Mouse (Mus musculus) G1E (cell line): ENCODE data around the gene Ehd4. TPM values are rescaled to one million over a fixed set of nuclear protein-coding genes. Genes with fewer than 3 reads are reported as not detected.

ENCODE experiments used
- ATAC-seq: 2 replicates; pipeline ENCODE4 v1.8.0; 2016; ENCODE audit warnings: mild to moderate bottlenecking; ENCODE audit not compliant: insufficient number of reproducible peaks, poor library complexity, low FRiP score, severe bottlenecking; ENCODE audit errors: extremely low read depth
- DNase-seq: peaks from one replicate; pipeline ENCODE4 v3.0.0; 2012; ENCODE audit warnings: low spot score
- H3K27me3 ChIP-seq: 2 replicates; pipeline ENCODE4 v1.6.1; 2012; ENCODE audit warnings: mild to moderate bottlenecking, low read length, inconsistent platforms; ENCODE audit not compliant: insufficient read depth
- H3K36me3 ChIP-seq: replicated peaks from 2 replicates; pipeline ENCODE3; 2012; ENCODE audit warnings: mild to moderate bottlenecking, inconsistent platforms
- H3K4me1 ChIP-seq: 2 replicates; pipeline ENCODE4 v1.6.1; 2012; ENCODE audit warnings: low read depth, low read length, inconsistent platforms, mixed read lengths; ENCODE audit not compliant: insufficient read depth
- H3K4me3 ChIP-seq: 2 replicates; pipeline ENCODE4 v1.5.1; 2012; ENCODE audit warnings: low read depth, mild to moderate bottlenecking, inconsistent platforms, low read length, moderate library complexity, mixed read lengths
- H3K9me3 ChIP-seq: replicated peaks from 2 replicates; pipeline ENCODE4 v1.6.1; 2012; ENCODE audit warnings: inconsistent platforms
- CTCF ChIP-seq: IDR thresholded peaks from 2 replicates; pipeline ENCODE4 v1.5.1; 2012; ENCODE audit warnings: low read depth, low read length, inconsistent platforms, mixed read lengths
- GATA1 ChIP-seq: IDR thresholded peaks from 2 replicates; pipeline ENCODE4 v1.6.1; 2012; ENCODE audit warnings: borderline replicate concordance, low read length, inconsistent platforms, mixed read lengths
- GATA2 ChIP-seq: IDR thresholded peaks from 2 replicates; pipeline ENCODE4 v1.6.1; 2012; ENCODE audit warnings: low read depth, low read length, inconsistent platforms, borderline replicate concordance
- POLR2AphosphoS5 ChIP-seq: IDR thresholded peaks from 2 replicates; pipeline ENCODE4 v1.6.1; 2012; ENCODE audit warnings: low read depth, low read length, inconsistent platforms; ENCODE audit not compliant: insufficient replicate concordance
- TAL1 ChIP-seq: conservative IDR thresholded peaks from 2 replicates; pipeline ENCODE4 v1.6.1; 2012; ENCODE audit warnings: low read depth, low read length, inconsistent platforms, mixed read lengths
- polyA plus RNA-seq: library from polyadenylated mRNA; stranded (reverse); fragments of >175 nt; gene quantifications from 2 replicates; pipeline ENCODE4 v1.2.3, GENCODE M21; 2012
- total RNA-seq, 2 experiments: library from RNA; stranded (forward) in 1 of 2; stranded (reverse) in 1 of 2; fragments of 200-1000 nt in 1 of 2; fragments of >200 nt in 1 of 2; fragmentation: Nextera tagmentation in 1 of 2; gene quantifications; 2 replicates each; pipeline ENCODE4 v1.2.3; 2014 to 2017

Gene Ehd4
- total and polyA plus RNA-seq, 3 experiments = 10.8 to 30.3 (median 11.0) TPM

DNA sequence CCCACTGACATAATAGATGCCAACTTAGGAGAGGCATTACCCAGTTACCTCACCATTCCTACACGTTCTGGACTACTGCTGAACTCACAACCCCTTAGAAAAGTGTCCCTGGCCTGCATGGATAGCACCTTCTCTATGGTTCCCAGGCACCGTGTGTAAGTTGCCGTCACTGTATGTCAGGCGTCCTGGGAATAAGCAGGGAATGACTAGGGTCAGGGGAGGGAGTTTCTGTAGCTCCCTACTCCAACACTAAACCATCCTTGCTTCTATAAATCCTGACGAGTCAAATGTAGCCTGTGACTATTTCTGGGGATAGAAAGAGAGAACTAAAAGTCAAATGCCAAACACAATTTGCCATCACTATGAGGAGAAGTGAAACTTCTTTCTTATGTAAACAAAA, 17.1 kb downstream of the Ehd4 start:
- TF ChIP-seq CTCF (no peak), GATA1 (no peak), POLR2AphosphoS5 (no peak), TAL1 (no peak), GATA2 (no peak)
- H3K4me1 ChIP-seq = peaks cover 8% of the 10 kb centered on the region
- H3K36me3 ChIP-seq = peaks cover 53% of the 10 kb centered on the region
- H3K9me3 ChIP-seq = no peaks in the 10 kb centered on the region
- ATAC-seq (no peak), DNase-seq (no peak)
- H3K4me3 ChIP-seq = no peak overlapping the region
- H3K27me3 ChIP-seq = no peaks in the 10 kb centered on the region

DNA sequence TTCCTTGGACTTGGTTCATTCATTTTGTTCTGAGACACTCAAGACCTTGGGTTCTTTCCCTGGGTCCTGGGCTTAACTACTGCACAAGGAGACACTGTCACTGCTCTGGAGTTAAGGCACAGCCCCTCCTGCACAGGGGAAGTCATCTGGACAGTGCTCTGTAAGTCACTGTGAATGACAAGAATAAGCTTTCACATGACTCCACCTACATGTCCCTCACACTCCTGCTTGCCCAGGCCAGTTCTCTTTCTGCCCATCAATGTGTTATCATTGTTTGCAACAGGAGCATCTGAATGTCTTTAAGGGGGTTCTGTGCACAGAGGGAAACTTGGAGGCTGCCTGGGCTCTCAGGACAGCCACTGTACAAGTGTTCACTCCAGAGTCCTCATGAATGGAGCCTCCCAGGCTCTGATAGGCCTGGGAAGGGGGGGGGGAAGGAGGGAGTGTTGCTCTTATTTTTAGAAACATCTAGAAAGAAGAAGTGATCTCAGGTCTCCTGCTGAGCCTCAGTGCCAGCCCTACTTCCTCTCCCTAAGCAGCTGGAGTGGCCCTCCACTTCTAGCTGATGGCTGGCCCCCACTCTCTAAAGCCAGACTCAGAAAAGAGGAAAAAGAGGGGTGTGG, 19.8 kb downstream of the Ehd4 start:
- DNase-seq = peak; percentile 11
- Histone ChIP-seq H3K4me1 (peaks cover 8% of the 10 kb centered on the region), H3K4me3 (no peak overlapping the region)

DNA sequence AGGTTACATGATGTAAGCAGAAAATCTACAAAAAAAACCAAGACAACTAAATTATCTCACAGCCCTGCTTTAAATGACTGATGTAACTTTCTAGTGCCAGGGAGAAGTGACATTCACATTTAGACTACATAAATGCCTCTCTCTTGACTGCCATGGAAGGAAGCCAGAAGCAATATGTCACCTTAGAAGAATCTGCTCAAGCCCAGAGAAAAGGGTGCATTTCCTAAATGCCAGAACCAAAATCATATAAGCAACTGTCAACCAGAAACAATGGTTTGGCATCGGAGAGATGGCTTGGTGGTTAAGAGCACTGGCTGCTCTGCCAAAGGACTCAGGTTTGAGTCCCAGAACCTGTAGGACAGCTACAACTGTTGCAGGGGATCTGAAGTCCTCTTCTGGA, 22.5 kb downstream of the Ehd4 start:
- Histone ChIP-seq H3K9me3 (no peaks in the 10 kb centered on the region), H3K36me3 (peaks cover 72% of the 10 kb centered on the region), H3K27me3 (no peaks in the 10 kb centered on the region), H3K4me3 (no peak overlapping the region), H3K4me1 (peaks cover 8% of the 10 kb centered on the region)
- ATAC-seq (no peak), DNase-seq (no peak)
- TF ChIP-seq POLR2AphosphoS5 (no peak), GATA1 (no peak), TAL1 (no peak), CTCF (no peak), GATA2 (no peak)

More for the DNA sequence above, 19.8 kb downstream of the Ehd4 start:
- no peaks in the 10 kb centered on the region for H3K9me3 ChIP-seq
- ATAC-seq = peak; percentile 22; the same call in 1 of the 2 replicates
- peaks cover 56% of the 10 kb centered on the region for H3K36me3 ChIP-seq
- TF ChIP-seq GATA2 (no peak), TAL1 (no peak), POLR2AphosphoS5 (no peak), CTCF (no peak), GATA1 (no peak)
- no peaks in the 10 kb centered on the region for H3K27me3 ChIP-seq

DNA sequence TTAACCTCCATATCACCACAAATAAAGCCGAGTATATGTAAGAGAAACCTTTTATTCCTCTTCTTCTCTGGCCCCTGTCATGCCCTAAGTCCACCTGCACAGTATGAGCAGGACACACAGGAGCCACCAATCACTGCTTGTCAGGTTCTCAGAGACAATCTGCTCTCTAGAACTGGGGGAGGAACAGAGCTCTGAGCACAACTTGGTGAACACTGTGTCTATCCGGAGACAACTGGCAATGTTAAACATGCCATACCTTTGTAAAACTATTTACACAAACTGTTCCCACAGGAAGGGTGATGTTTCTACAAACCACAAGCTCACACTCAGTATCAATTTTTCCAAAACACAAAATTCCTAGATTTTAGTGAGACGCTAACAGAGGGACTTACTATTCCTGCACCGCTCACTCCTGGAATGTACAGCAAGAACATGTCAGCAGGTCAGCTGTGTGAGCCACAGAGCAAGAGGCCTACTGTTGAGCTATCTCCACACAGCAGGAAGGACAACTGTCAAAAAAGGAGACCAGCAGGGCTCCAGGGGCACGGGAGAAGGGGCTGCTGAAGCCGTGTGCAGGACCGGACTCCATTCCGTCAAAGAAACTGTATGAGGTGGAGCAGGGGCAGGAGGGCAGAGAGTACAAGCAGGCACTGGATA, 25.0 kb downstream of the Ehd4 start:
- Histone ChIP-seq H3K9me3 (no peaks in the 10 kb centered on the region), H3K4me3 (no peak overlapping the region), H3K27me3 (no peaks in the 10 kb centered on the region), H3K36me3 (peaks cover 72% of the 10 kb centered on the region), H3K4me1 (peaks cover 3% of the 10 kb centered on the region)
- ATAC-seq (no peak), DNase-seq (no peak)
- TF ChIP-seq GATA1 (no peak), GATA2 (no peak), POLR2AphosphoS5 (no peak), TAL1 (no peak), CTCF (no peak)

DNA sequence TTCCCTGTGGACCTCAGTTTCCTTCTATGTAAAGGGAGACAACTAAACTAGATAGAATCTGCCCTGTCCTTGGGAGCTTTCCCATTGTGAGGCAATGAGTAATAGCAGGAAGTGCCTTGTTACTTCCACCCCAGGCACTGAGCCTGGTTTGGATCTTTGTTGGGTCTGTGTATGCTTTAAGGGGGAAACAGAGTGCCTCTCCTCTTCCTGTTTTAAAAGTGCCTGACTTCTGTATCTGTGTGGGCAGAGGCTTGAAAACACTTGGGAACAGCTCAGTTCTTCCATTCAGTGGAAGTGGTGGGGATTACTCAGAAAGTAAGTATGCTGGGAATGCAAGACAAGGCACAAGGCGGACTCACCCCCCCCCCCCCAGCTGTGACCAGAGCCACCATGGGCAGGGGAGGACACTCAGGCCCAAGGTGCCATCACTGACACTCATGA, 25.8 kb downstream of the Ehd4 start:
- TF ChIP-seq CTCF = no peak
- TF ChIP-seq GATA1 = no peak
- TF ChIP-seq TAL1 = no peak
- TF ChIP-seq GATA2 = no peak
- TF ChIP-seq POLR2AphosphoS5 = no peak
- Histone ChIP-seq H3K4me1 (no peaks in the 10 kb centered on the region), H3K27me3 (no peaks in the 10 kb centered on the region), H3K4me3 (no peak overlapping the region), H3K36me3 (peaks cover 76% of the 10 kb centered on the region), H3K9me3 (no peaks in the 10 kb centered on the region)
- ATAC-seq = no peak
- no peak for DNase-seq

DNA sequence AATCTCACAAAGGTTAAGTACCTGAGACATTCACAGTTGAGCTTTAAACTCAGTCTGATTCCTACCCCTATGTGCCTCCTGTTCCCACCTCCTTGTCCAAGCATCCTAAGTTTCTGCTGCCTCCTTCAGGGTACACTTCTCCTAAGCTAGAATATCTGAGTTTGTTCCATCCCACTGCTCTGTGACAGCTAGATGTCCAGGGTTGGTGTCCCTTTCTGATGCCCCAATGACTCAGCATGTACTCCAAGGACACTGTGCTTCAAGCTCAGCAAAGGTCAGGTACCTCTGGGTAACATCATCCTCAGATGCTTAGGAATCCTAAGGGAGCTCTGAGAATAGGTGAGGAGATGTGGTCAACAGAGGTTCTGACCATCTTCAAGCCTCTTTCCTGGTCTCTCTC, 26.4 kb downstream of the Ehd4 start:
- Histone ChIP-seq H3K27me3 (no peaks in the 10 kb centered on the region), H3K4me3 (no peak overlapping the region), H3K4me1 (no peaks in the 10 kb centered on the region), H3K9me3 (no peaks in the 10 kb centered on the region), H3K36me3 (peaks cover 72% of the 10 kb centered on the region)
- ATAC-seq (no peak), DNase-seq (no peak)
- TF ChIP-seq GATA1 (no peak), POLR2AphosphoS5 (no peak), CTCF (no peak), GATA2 (no peak), TAL1 (no peak)
